Mouse (Mus musculus): ENCODE measurements around the gene Lgsn.

Lgsn gene

DNA sequence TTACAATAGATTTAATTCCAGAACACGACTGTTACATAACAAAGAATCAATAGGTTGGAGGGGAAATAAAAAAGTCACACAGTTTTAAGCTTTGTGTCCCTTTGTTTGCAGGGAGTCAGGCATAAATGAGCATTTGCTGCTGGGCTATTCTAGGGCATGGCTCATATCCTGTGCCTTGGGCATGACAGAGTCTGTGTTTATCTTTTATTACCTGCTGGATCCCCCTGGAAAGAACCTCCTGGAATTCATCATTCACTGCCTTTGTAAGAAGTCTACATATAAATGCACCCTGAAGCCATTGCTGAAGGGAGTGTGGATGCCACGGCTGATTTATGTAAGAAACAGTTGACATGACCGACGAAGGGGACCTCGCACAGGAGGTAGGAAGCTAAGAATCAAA lies at the start of gene Lgsn:
Lgsn (plus strand) TSS at position 301 of the 400 bp plus-strand sequence.
- DNase-seq (ENCODE audit: low read depth), result no peak

DNA sequence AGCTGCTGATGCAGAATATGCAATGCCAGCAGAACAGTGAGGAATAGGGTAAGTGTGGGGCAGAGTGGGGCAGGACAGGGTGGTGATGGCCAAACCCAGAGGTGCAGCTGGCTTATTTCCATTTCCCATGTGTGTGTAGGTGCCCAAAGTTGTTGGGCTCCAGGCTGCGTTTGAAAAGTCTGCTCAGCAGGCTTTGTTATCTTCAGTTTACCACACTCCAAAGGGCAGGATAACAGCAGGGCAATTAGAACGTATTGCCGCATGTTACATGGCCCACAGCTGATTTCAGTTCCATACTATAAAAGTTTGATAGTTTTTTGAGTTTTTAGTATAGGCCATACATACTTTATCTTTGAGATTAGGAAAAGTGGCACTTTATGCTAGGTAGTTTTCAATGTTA lies 37.8 kb upstream of the Lgsn start:
- DNase-seq (ENCODE audit: low read depth), result no peak

DNA sequence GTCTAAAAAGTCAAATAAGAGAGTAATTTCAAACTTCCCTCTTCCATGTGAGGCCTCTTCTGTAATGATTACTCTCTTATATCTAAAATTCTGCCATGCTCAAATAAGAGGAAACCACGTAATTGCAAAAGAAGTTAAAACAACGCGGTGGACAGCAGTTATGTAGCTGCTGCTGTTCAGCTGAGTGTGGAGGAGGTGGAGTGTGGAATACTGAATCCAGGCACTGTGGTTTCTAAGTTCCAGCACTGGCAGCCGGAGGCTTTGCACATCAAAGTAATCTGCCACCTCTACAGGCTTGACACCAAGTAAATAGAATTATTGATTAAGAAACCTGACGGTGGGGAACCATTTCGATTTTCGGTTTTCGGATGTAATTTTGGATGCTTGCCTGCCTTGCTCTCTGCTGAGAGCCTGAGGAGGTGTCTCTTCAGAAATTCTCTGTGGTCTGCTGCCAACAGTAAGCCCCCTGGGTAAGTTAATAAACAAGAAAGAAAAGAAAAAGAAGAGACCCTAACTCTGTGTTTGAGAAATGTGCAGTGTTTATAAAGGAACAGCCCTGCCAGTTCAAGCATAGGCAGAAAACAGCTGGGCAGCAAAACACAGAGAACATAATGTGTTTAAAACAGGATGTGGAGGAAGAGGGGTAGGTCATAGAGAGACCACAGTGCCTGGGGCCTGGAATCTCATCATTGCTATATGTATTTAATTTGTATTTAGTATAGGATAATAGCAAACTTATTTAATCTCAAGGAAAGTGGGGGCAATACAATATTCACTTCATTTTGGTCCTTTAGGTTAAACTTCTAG lies 33.7 kb upstream of the Lgsn start:
- DNase-seq (ENCODE audit: low read depth), result peak; percentile 17

DNA sequence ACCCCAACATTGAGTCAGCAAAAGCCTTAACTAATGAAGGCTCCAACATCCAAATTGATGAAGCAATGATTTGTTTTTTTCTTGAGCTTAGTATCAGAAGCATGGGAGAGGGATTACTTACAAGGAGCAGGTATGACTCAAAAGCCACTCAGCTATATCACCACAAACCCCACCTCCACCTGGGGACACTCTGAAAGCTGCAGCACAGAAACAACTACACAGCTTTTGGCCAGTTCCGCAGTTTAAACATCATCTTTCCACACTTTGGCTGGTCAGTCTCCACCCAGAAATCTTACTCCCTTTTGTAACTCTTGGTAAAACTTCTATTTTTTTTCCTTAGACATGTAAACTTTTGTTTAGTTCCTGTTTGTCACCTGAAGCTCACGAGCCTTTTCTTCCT lies 32.6 kb upstream of the Lgsn start:
- no peak for DNase-seq (ENCODE audit: low read depth)

DNA sequence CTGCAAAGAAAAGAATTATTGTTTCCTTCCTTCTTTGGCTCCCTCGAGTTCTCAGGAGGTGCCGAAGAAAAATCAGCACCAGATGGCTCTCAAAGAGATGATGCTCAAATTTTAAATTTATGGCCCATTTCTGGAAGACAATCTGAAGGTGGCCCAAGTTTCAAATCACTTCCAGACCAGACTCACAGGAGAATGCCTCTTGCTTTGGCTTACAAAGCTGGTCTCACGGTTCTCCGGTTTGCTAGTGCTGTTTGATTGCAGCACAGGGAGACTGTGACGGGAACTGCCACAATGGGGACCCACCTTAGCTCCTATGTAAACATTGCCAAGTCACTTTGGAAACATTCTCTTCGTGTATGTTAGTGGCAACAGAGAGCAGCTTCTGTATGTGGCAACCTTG lies 26.5 kb upstream of the Lgsn start:
- DNase-seq (ENCODE audit: low read depth), result peak; percentile 70

DNA sequence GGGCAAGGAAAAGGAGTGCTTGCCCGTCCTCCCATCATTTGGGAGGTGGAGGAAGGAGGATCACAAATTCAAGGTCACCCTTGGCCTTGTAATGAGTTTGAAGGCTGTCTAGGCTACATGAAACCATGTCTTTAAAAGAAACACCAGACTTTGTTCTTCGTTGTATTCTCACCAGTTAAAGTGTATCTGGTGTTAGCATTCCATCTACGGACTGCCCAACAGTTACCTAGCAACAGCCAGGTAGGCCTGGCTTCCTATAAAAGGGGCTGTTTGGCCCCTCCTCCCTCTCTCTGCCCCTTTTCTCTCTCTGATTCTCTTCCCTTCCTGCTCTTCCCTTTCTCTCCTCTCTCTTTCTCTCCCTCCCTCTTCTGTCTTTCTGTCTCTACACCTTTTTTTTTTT lies 25.7 kb upstream of the Lgsn start:
- DNase-seq (ENCODE audit: low read depth), result no peak

DNA sequence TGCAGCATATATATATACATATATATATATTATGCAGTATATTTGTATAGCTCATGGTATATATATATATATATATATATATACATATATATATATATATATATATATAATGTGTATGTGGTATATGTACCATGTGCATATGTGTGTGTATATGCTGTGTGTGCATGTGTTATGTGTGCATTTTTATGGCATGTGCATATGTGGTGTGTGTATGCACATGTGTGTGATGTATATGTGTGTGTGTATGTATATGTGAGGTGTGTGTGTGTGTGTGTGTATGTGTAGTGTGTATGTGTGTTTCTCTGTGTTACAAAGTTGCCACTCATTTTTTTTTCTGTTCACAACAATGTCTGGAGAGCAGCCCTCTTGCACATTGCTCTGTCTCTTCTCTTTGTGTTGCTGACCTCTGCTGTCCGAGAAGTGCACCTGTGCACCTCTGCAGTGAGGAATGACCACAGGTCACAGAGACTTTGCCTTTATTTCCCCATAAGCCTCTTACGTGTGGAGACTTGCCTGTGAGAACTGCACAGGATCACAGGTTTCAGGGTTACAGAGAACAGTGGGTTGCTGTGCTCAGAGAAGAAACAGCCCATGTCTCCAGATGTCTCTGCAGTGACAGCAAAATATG lies 23.3 kb upstream of the Lgsn start:
- DNase-seq (ENCODE audit: low read depth), result no peak

DNA sequence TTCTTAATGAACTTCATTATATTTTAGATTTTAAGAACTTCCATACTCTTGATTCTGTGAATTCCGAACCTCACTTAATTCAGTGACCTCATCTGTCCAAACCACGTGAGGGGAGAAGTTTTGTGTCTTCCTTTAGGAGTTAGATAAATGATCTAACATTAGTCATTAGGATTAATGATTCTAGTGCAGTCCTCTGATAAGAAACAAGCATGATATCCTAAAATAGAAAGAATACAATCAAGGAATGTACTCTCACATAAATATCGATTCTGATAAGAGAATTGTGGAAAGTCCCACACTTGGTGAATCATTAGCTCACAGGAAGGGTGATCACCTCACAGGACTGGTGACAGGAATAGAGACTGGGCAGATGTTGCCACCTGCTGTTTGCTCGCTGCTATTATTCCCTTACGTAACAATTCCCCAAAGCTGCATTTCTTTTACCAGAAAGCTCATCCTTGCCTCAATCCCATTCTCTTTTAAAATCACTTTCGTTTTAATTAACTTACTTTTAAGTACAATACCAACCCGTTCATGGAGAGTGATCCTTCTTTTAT lies 22.3 kb upstream of the Lgsn start:
- DNase-seq (ENCODE audit: low read depth), result peak; percentile 57

DNA sequence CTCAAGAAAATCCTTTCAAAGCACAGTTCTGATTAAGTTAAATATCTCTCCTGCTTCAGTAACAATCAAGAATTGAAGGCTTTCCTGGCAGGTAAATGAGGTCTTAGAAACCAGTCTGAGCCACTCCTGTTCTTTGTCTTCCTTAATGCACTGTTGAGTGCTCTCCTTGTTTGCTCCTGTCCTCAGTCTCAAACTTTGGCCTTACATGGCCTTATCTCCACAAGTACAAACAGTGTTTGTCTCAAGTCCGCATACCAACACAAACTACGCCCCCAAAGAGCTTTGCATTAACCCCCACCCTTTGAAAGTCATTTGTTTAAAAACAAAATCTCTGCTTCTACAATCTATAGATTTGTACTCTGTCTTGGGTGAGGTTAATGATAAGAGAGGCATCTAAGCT lies 20.0 kb upstream of the Lgsn start:
- no peak for DNase-seq (ENCODE audit: low read depth)

DNA sequence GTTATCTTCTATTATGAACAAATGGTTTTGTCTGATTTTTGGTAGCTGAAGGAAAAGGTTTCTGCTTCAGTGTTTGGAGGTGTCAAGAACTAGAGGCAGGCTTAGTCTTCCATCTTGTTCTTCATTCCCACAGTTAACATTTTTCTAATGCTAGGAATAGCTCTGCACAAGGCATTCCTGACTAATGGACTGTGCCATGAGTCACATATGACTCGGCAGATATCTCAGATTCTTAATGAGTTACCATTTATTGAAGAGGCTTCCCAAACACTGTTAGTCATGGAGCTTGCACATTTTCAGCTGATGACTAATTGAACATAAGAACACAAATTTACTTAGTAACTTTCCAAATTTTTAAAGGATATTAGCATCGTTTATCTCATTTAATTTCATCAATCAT lies 19.3 kb upstream of the Lgsn start:
- peak; percentile 32 for DNase-seq (ENCODE audit: low read depth)

DNA sequence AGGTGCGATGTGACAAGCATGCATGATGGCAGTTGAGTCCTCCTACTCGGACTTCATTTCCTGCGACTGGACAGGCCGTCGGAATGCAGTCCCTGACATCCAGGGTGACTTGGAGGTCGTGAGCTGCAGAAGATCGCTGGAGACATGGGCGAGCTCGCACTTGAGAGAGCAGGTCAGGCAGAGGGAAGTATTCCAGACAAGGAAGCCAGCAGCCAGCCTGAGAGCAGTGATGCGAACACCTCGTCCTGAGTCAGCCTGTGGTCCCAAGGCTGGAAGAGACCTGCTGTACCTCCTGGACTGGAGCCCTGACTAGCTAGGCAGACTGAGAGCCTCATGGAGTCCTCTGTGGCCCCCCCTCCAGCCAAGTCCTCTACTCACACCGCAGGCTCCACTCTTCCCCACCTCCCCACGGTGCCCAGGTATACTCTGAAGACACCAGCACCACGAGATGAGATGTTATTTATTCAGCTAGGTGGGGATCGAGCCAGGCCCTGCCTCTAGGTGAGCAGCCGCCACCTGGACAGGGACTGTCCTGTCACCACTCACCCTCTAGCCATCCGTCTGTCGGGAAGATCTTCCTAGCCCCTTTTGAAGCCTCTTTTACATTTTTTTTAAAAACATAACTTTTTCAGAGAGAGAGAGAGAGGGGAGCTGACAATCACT lies 11.5 kb upstream of the Lgsn start:
- no peak for DNase-seq (ENCODE audit: low read depth)

DNA sequence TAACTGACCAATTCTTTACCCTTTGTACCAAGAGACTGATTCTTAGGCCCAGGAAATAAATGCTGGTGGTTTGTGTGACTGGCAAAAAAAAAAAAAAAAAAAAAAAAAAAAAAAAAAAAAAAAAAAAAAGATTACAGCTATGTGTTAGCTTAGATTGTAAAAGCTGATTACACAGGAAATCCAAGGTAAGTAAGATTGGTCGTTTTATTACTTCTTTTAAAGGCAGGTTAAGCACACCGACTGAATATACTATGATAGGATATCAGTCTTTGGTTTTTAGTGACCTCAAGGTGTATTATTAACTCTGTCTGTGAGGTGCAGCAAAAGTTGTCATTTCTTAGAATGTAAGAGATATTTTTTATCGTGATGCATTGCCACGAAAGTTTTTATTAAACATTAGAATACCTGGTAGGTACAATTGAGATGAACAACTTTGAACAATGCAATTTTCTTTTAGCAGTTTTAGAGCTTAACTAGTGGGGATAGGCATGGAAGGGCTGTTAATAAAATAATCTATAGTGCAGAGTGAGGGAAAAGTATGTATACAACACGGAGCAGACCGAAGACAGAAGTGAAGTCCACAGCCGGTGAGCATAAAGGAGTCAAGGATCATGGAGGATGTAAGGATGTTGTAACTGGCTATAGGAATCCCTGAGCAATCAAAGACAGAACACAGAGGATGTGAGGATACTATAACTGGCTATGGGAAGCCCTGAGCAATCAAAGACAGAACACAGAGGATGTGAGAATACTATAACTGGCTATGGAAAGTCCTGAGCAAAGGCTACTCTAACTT lies 10.7 kb upstream of the Lgsn start:
- DNase-seq (ENCODE audit: low read depth), result no peak

DNA sequence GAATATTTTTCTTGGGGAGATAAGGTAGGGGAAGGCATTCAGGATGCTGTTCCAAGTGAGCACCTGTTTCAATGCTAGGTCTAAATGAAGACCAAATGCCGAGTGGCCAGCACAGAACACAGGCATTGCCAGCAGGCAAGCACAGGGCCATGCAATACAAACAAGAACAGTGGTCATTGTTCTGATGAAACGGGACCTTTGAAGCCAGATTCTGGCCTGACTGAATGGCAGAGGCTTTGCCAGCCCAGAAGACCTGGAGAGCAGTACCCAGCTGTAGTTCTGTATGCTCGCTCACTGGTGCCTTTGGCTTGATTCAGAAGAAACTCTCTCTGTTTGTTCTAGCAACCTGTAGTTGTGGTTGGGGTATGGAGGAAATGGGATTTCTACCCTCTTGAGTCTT lies 800 bp upstream of the Lgsn start:
- no peak for DNase-seq (ENCODE audit: low read depth)

DNA sequence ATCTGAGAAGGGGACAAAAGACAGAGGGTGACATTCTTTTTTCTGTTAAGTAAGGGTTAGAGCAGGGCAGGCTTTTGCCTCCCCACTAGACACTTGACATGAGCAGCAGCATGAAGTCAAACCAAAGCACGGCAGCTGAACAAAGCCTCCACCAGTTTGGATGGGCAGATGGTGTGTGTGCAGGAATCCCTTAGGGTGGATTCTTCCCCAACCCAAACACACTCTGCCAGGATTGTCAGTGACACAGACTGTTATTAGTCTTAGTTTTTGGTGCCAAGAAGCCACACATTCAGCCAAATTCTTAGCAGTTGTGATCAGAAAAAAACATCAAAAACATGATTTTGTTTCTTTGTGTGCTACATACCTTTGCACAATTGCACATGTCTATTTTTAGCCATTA lies 2.1 kb downstream of the Lgsn start:
- DNase-seq (ENCODE audit: low read depth), result no peak

DNA sequence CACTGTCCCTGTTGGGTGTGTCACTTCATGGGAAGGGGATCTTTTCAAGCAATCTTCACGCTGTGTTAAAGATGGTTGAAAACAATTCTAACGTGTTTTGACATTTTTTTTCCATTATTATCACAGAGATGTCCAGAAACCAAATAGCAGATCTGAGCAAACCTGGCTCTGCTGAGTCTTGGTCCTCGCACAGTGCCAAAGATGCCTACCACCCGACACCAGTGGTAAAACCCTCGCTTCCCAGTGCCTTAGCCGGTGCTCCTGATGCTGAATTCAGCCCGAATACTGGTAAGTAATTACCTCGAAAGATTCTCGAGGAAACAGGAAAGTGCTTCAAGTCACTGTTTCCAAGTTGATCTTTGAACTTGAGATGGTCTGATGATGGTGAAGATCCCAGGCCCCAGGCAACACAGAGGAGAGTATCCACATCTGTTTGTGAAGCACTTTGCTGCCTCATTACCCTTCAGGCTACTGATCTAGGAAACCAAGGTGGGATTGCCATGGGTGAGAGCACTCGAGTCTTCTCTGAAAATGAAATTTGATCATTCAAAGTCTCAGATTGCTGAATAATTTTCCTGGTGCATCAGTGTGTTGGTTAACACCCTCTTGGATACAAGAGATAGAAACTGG lies 14.2 kb downstream of the Lgsn start:
- no peak for DNase-seq (ENCODE audit: low read depth)

DNA sequence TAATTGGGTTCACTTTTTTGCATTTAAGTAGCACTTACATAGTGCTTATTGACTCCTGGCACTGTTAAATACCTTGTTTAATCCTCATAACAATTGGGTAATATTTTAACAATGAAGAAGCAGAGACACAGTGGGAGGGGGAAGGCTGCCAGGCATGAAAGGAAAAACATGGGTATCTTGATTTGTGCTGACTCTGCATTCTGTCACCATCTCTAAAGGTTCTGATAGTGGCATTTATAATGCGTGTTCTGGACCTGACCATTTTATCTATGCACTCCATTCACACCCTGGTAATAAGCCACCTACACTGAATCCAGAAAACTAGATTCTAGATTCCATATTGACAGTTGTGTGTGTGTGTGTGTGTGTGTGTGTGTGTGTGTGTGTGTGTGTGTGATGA lies 19.4 kb downstream of the Lgsn start:
- no peak for DNase-seq (ENCODE audit: low read depth)

DNA sequence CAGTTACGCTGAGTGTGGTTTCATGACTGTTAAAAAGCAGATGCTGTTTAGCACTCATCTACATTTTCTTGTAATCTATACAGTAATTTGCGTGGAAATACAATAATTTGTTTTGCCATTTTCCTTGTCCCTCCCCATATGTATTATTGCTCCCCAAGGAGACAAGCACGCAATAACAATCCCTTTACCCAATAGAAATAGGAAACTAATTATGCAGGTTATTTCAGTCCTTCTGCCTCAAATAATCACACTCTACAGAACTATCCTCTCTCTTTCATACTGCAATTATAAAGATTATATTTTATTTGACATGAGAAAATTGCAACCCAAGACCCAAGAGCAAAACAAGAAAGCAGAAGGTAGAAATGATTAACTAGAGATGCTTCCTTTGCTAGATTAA lies 20.8 kb downstream of the Lgsn start:
- DNase-seq (ENCODE audit: low read depth), result no peak

DNA sequence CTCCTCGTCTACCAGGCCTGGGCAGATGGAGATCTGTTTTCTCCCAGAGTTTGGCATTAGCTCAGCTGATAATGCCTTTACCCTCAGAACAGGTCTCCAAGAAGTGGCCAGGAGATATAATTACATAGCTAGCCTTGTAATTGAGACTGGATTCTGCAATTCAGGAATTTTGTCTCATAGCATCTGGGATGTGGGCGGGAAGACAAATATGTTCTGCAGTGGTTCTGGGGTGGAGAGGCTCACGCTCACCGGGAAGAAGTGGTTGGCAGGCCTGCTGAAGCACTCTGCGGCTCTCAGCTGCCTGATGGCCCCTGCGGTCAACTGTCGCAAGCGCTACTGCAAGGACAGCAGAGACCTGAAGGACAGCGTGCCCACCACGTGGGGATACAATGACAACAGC lies 27.6 kb downstream of the Lgsn start:
- DNase-seq (ENCODE audit: low read depth), result no peak

DNA sequence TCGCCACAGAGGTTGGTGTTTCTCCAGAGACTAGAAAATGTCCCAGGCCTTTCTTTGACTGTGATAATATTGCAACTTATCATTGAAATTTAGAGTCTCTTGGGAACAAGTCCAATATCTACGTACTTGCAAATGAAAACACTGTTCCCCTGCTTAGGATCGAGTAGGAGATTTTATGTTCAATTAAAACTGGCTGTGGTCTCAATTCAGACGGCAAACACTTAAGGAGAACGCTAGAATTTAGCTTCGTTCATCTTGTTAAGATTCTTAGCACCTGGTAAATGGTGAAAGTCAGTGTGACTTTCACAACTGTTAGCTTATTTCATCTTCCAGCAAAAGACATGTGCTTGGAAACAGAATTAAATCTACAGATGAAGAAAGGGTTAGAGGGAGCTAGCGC lies 29.1 kb downstream of the Lgsn start:
- DNase-seq (ENCODE audit: low read depth), result no peak

DNA sequence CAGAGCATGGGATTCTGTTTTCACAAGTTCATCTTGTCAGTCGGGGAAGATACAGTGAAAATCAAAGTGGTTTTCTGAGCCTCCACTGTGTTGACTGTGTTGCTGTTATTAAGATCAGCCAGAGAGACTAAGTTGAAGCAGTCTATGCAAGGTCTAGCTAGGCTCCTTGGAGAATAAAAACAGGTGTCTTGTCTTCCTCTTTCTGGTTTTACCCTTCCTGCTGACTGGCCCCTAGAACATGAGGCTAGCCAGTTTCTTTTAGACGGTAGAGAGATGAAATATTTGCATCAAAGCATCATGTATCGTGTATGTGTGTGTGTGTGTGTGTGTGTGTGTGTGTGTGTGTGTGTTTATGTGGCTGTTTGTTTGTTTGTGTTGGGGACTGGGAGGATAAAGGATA lies 29.6 kb downstream of the Lgsn start:
- DNase-seq (ENCODE audit: low read depth), result no peak

DNA sequence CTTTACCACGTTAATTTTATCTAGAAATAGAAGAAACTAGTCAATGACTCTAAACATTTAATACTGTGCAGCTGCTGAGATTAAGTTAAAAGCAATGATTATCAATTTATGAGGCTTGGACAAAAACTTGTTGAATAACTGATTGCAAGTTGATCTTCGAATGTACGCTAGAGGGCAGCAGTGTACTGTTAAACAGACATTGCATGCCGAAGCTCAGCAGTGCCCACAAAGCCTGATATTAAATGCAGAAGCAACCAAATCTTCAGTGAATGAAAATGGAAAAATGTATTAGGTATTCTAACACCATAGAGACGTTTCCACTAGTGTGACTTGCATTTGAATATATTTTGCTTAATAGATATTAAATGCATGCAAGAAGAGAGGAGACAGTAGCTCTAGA lies 33.9 kb downstream of the Lgsn start:
- peak; percentile 16 for DNase-seq (ENCODE audit: low read depth)

DNA sequence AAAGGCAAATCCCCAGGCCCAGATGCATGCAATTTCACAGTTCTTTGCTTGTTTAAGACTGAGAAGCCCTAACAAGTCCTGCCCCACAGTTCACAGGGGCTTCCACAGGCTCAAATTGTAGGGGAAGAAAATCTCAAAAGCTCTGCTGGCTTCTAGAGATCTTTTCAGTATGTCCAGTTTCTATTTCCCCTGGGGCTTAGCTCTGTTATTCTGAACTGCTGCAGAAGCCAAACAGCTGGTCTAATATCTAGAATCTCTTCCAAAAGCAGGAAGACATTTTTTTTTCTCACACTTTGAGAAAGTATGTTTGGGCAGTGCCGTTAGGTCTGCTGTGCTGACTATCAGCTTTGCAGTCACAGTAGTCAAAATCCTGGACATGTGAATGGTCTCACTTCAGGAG lies 38.6 kb downstream of the Lgsn start:
- DNase-seq (ENCODE audit: low read depth), result no peak
